Mouse (Mus musculus) limb, embryonic 15.5 days (tissue): ENCODE results near the gene Myl4. TPM values are rescaled to one million over a fixed set of nuclear protein-coding genes. Genes with fewer than 3 reads are reported as not detected.
A peak's percentile ranks its signal among the peaks of the same experiment; 100 is the strongest.
"Not testable (repeated sequence)": the region's sequence is repeated elsewhere in the genome, so short reads cannot be mapped to it uniquely, and the experiment has no call there.

Experiments
- ATAC-seq: fragments of 200-750 bp; cut with Nextera tagmentation; 2 replicates; pipeline ENCODE4 v1.8.0; 2017; ENCODE audit warnings: low read depth, moderate TSS enrichment; ENCODE audit not compliant: insufficient number of reproducible peaks, low FRiP score, low TSS enrichment
- H3K27ac ChIP-seq: fragments of 300-500 bp; sonication (generic); 2 replicates; pipeline ENCODE4 v1.5.1; 2015; ENCODE audit warnings: moderate library complexity, mild to moderate bottlenecking, inconsistent platforms
- H3K27me3 ChIP-seq: fragments of 300-500 bp; sonication (generic); 2 replicates; pipeline ENCODE4 v1.6.1; 2015; ENCODE audit warnings: inconsistent platforms
- H3K36me3 ChIP-seq: fragments of 300-500 bp; sonication (generic); 2 replicates; pipeline ENCODE4 v1.6.1; 2015; ENCODE audit warnings: inconsistent platforms
- H3K4me1 ChIP-seq: fragments of 300-500 bp; sonication (generic); 2 replicates; pipeline ENCODE4 v1.6.1; 2015; ENCODE audit warnings: inconsistent platforms
- H3K4me2 ChIP-seq: fragments of 300-500 bp; sonication (generic); 2 replicates; pipeline ENCODE4 v1.6.1; 2015; ENCODE audit warnings: mild to moderate bottlenecking, inconsistent platforms
- H3K4me3 ChIP-seq: fragments of 300-500 bp; sonication (generic); 2 replicates; pipeline ENCODE4 v1.5.1; 2015; ENCODE audit warnings: mild to moderate bottlenecking, inconsistent platforms
- H3K9ac ChIP-seq: fragments of 300-500 bp; sonication (generic); 2 replicates; pipeline ENCODE4 v1.6.1; 2015; ENCODE audit warnings: inconsistent platforms
- H3K9me3 ChIP-seq: fragments of 300-500 bp; sonication (generic); 2 replicates; pipeline ENCODE4 v1.6.1; 2016; ENCODE audit warnings: inconsistent platforms
- WGBS: fragments of 180-500 bp; shearing (Covaris S2); methylation state at CpG from one replicate; pipeline ENCODE4 v1.1.7; 2015; 5-methylcytosine and 5-hydroxymethylcytosine counted together
- polyA plus RNA-seq: library from polyadenylated mRNA; unstranded; fragments of >200 nt; fragmentation: Nextera tagmentation; extraction: Ambion mirVana; gene quantifications from 2 replicates; pipeline ENCODE4 v1.2.1, GENCODE M21; 2015

The Myl4 gene
- polyA plus RNA-seq, 1 experiment from 2014 or later = 131 TPM

GRCm38 (mm10) chr11:104549438-104550405 is 741 bp upstream of the Myl4 start:
- Histone ChIP-seq H3K4me3 (peak overlapping the region; percentile 85), H3K27ac (peak overlapping the region; percentile 89), H3K4me1 (0 out of 2 replicates have a peak, but pooled peaks cover 2% of the 10 kb centered on the region), H3K9me3 (no peaks in the 10 kb centered on the region), H3K9ac (peak overlapping the region; percentile 95), H3K27me3 (no peaks in the 10 kb centered on the region), H3K36me3 (no peaks in the 10 kb centered on the region; the same call in 1 of the 2 replicates), H3K4me2 (peak overlapping the region; percentile 61)
- peak; percentile 74 for ATAC-seq
- WGBS = under 1% methylated on average over 53 of the region's 53 CpGs

- no peaks in the 10 kb centered on the region for H3K27me3 ChIP-seq
- WGBS = 69% methylated on average over 4 of the region's 4 CpGs
- H3K9me3 ChIP-seq = no peaks in the 10 kb centered on the region
- ATAC-seq = no peak
- H3K4me2 ChIP-seq = no peak overlapping the region
- H3K36me3 ChIP-seq = no peaks in the 10 kb centered on the region
- H3K4me3 ChIP-seq = no peak overlapping the region
- H3K27ac ChIP-seq = no peak overlapping the region
- H3K9ac ChIP-seq = no peak overlapping the region
- no peaks in the 10 kb centered on the region for H3K4me1 ChIP-seq
These were observed 7.6 kb downstream of the Myl4 start for GRCm38 (mm10) chr11:104558065-104558464.

GRCm38 (mm10) chr11:104558651-104559403 is 8.4 kb downstream of the Myl4 start:
- Histone ChIP-seq H3K4me3 (no peak overlapping the region), H3K9ac (no peak overlapping the region), H3K27me3 (no peaks in the 10 kb centered on the region), H3K36me3 (no peaks in the 10 kb centered on the region), H3K9me3 (no peaks in the 10 kb centered on the region), H3K4me1 (no peaks in the 10 kb centered on the region), H3K4me2 (no peak overlapping the region), H3K27ac (no peak overlapping the region)
- WGBS = 42% methylated on average over 4 of the region's 4 CpGs
- no peak for ATAC-seq

GRCm38 (mm10) chr11:104560971-104561370 is 10.5 kb downstream of the Myl4 start:
- Histone ChIP-seq H3K9ac (no peak overlapping the region), H3K36me3 (no peaks in the 10 kb centered on the region), H3K9me3 (no peaks in the 10 kb centered on the region), H3K4me2 (no peak overlapping the region), H3K27me3 (no peaks in the 10 kb centered on the region), H3K4me1 (0 out of 2 replicates have a peak, but pooled peaks cover 2% of the 10 kb centered on the region), H3K27ac (no peak overlapping the region), H3K4me3 (no peak overlapping the region)
- 60% methylated on average over 2 of the region's 2 CpGs for WGBS
- no peak for ATAC-seq

GRCm38 (mm10) chr11:104563496-104563895 is 13.0 kb downstream of the Myl4 start:
- Histone ChIP-seq H3K4me3 (no peak overlapping the region), H3K36me3 (no peaks in the 10 kb centered on the region), H3K4me2 (no peak overlapping the region), H3K9me3 (no peaks in the 10 kb centered on the region), H3K27me3 (no peaks in the 10 kb centered on the region), H3K4me1 (0 out of 2 replicates have a peak, but pooled peaks cover 3% of the 10 kb centered on the region), H3K27ac (no peak overlapping the region), H3K9ac (no peak overlapping the region)
- ATAC-seq = no peak
- 46% methylated on average over 1 of the region's 1 CpGs for WGBS

- H3K27ac ChIP-seq = no peak overlapping the region
- H3K4me3 ChIP-seq = no peak overlapping the region
- no peaks in the 10 kb centered on the region for H3K9me3 ChIP-seq
- no peaks in the 10 kb centered on the region for H3K27me3 ChIP-seq
- ATAC-seq = no peak
- no peak overlapping the region for H3K4me2 ChIP-seq
- no peak overlapping the region for H3K9ac ChIP-seq
- 72% methylated on average over 9 of the region's 9 CpGs for WGBS
- no peaks in the 10 kb centered on the region for H3K36me3 ChIP-seq
- 0 out of 2 replicates have a peak, but pooled peaks cover 3% of the 10 kb centered on the region for H3K4me1 ChIP-seq
These were observed 14.7 kb downstream of the Myl4 start for GRCm38 (mm10) chr11:104565172-104565571.

GRCm38 (mm10) chr11:104566097-104566496 is 15.6 kb downstream of the Myl4 start:
- Histone ChIP-seq H3K4me2 (no peak overlapping the region), H3K9me3 (no peaks in the 10 kb centered on the region), H3K36me3 (no peaks in the 10 kb centered on the region), H3K4me3 (no peak overlapping the region), H3K9ac (no peak overlapping the region), H3K4me1 (0 out of 2 replicates have a peak, but pooled peaks cover 3% of the 10 kb centered on the region), H3K27ac (no peak overlapping the region), H3K27me3 (no peaks in the 10 kb centered on the region)
- no peak for ATAC-seq
- 69% methylated on average over 6 of the region's 6 CpGs for WGBS

- no peak for ATAC-seq
- H3K27ac ChIP-seq = no peak overlapping the region
- no peak overlapping the region for H3K4me2 ChIP-seq
- no peak overlapping the region for H3K9ac ChIP-seq
- whole genome bisulfite sequencing = 82% methylated on average over 2 of the region's 2 CpGs
- H3K36me3 ChIP-seq = no peaks in the 10 kb centered on the region
- H3K27me3 ChIP-seq = peaks cover 3% of the 10 kb centered on the region; the same call in 1 of the 2 replicates
- 0 out of 2 replicates have a peak, but pooled peaks cover 5% of the 10 kb centered on the region for H3K4me1 ChIP-seq
- no peak overlapping the region for H3K4me3 ChIP-seq
- no peaks in the 10 kb centered on the region for H3K9me3 ChIP-seq
These were observed 16.3 kb downstream of the Myl4 start for GRCm38 (mm10) chr11:104566796-104567195.

- no peak overlapping the region for H3K27ac ChIP-seq
- no peaks in the 10 kb centered on the region for H3K9me3 ChIP-seq
- 0 out of 2 replicates have a peak, but pooled peaks cover 5% of the 10 kb centered on the region for H3K4me1 ChIP-seq
- H3K4me2 ChIP-seq = no peak overlapping the region
- H3K4me3 ChIP-seq = no peak overlapping the region
- H3K36me3 ChIP-seq = no peaks in the 10 kb centered on the region
- H3K27me3 ChIP-seq = peaks cover 11% of the 10 kb centered on the region
- no peak overlapping the region for H3K9ac ChIP-seq
- 79% methylated on average over 9 of the region's 9 CpGs for WGBS
- ATAC-seq = no peak
These were observed 17.3 kb downstream of the Myl4 start for GRCm38 (mm10) chr11:104567736-104568135.

GRCm38 (mm10) chr11:104568326-104568725 is 17.9 kb downstream of the Myl4 start:
- Histone ChIP-seq H3K9ac (no peak overlapping the region), H3K4me3 (no peak overlapping the region), H3K27ac (no peak overlapping the region), H3K36me3 (no peaks in the 10 kb centered on the region), H3K9me3 (no peaks in the 10 kb centered on the region), H3K27me3 (peaks cover 11% of the 10 kb centered on the region), H3K4me1 (0 out of 2 replicates have a peak, but pooled peaks cover 5% of the 10 kb centered on the region), H3K4me2 (no peak overlapping the region)
- WGBS = 93% methylated on average over 4 of the region's 4 CpGs
- no peak for ATAC-seq

GRCm38 (mm10) chr11:104570515-104570914 is 20.1 kb downstream of the Myl4 start:
- H3K9me3 ChIP-seq, H3K4me3 ChIP-seq, ATAC-seq, H3K9ac ChIP-seq, H3K36me3 ChIP-seq, H3K27ac ChIP-seq, H3K4me2 ChIP-seq, H3K4me1 ChIP-seq: not testable (repeated sequence)
- H3K27me3 ChIP-seq = peaks cover 11% of the 10 kb centered on the region
- WGBS = 79% methylated on average over 8 of the region's 8 CpGs

- Histone ChIP-seq H3K4me3 (peak overlapping the region; percentile 35), H3K4me2 (peak overlapping the region; percentile 59), H3K27me3 (peaks cover 11% of the 10 kb centered on the region)
- 1% methylated on average over 28 of the region's 28 CpGs for WGBS
- H3K9me3 ChIP-seq, H3K9ac ChIP-seq, ATAC-seq, H3K27ac ChIP-seq, H3K4me1 ChIP-seq, H3K36me3 ChIP-seq: not testable (repeated sequence)
These were observed 20.9 kb downstream of the Myl4 start for GRCm38 (mm10) chr11:104571373-104571772.
